Mouse (Mus musculus) intestine, embryonic 14.5 days (tissue): ENCODE data around the gene Mrm1. TPM values are rescaled to one million over a fixed set of nuclear protein-coding genes. Genes with fewer than 3 reads are reported as not detected.
A peak's percentile ranks its signal among the peaks of the same experiment; 100 is the strongest.

Experiments
- ATAC-seq: fragments of 200-750 bp; cut with Nextera tagmentation; replicated peaks from 2 replicates; pipeline ENCODE4 v1.8.0; 2017; ENCODE audit warnings: low read depth, moderate number of reproducible peaks, moderate TSS enrichment, moderate library complexity; ENCODE audit not compliant: low FRiP score, low TSS enrichment
- DNase-seq: peaks from one replicate; pipeline ENCODE4 v3.0.0-alpha.2; 2018; ENCODE audit warnings: low spot score
- H3K27ac ChIP-seq: fragments of 300-500 bp; sonication (generic); 2 replicates; pipeline ENCODE4 v1.5.1; 2014; ENCODE audit warnings: low read depth, mild to moderate bottlenecking, control low read depth
- H3K27me3 ChIP-seq: fragments of 300-500 bp; sonication (generic); replicated peaks from 2 replicates; pipeline ENCODE4 v1.6.1; 2014; ENCODE audit warnings: low read length, control low read depth; ENCODE audit not compliant: control insufficient read depth, insufficient read depth
- H3K36me3 ChIP-seq: fragments of 300-500 bp; sonication (generic); 2 replicates; pipeline ENCODE4 v1.6.1; 2014; ENCODE audit warnings: low read length, control low read depth; ENCODE audit not compliant: control insufficient read depth, insufficient read depth
- H3K4me1 ChIP-seq: fragments of 300-500 bp; sonication (generic); replicated peaks from 2 replicates; pipeline ENCODE4 v1.6.1; 2014; ENCODE audit warnings: low read length, control low read depth, mixed read lengths; ENCODE audit not compliant: control insufficient read depth, insufficient read depth
- H3K4me2 ChIP-seq: fragments of 300-500 bp; sonication (generic); 2 replicates; pipeline ENCODE4 v1.6.1; 2014; ENCODE audit warnings: low read length
- H3K4me3 ChIP-seq: fragments of 300-500 bp; sonication (generic); 2 replicates; pipeline ENCODE4 v1.5.1; 2014; ENCODE audit warnings: low read depth, low read length, control low read depth, mixed read lengths
- H3K9ac ChIP-seq: fragments of 300-500 bp; sonication (generic); 2 replicates; pipeline ENCODE4 v1.6.1; 2014; ENCODE audit warnings: mild to moderate bottlenecking, low read length
- H3K9me3 ChIP-seq: fragments of 300-500 bp; sonication (generic); 2 replicates; pipeline ENCODE4 v1.6.1; 2016; ENCODE audit warnings: low read length, control low read depth; ENCODE audit not compliant: control insufficient read depth
- WGBS: fragments of 180-500 bp; shearing (Covaris S2); extraction: QIAGEN DNeasy Blood & Tissue Kit; methylation state at CpG from one replicate; pipeline ENCODE4 v1.1.7; 2014; 5-methylcytosine and 5-hydroxymethylcytosine counted together
- polyA plus RNA-seq: library from polyadenylated mRNA; unstranded; fragments of >200 nt; fragmentation: Nextera tagmentation; extraction: Ambion mirVana; gene quantifications from 2 replicates; pipeline ENCODE4 v1.2.1, GENCODE M21; 2014

The Mrm1 gene
- polyA plus RNA-seq, 1 experiment from 2014 or later: 15.9 TPM

GRCm38 (mm10) chr11:84764527-84764961, 54.8 kb downstream of the Mrm1 start:
- H3K9me3 ChIP-seq: no peaks in the 10 kb centered on the region
- no peaks in the 10 kb centered on the region for H3K36me3 ChIP-seq
- peak overlapping the region; percentile 41 for H3K4me2 ChIP-seq
- peaks cover 10% of the 10 kb centered on the region for H3K4me1 ChIP-seq
- H3K4me3 ChIP-seq: peak overlapping the region; percentile 11; the same call in 1 of the 2 replicates
- DNase-seq (no peak), ATAC-seq (no peak)
- H3K27ac ChIP-seq: no peak overlapping the region
- H3K27me3 ChIP-seq: no peaks in the 10 kb centered on the region; the same call in 1 of the 2 replicates
- 3% methylated on average over 21 of the region's 21 CpGs for WGBS
- H3K9ac ChIP-seq: no peak overlapping the region

- Histone ChIP-seq H3K4me1 (peaks cover 10% of the 10 kb centered on the region), H3K9ac (no peak overlapping the region), H3K4me2 (peak overlapping the region; percentile 41), H3K36me3 (no peaks in the 10 kb centered on the region), H3K27ac (no peak overlapping the region), H3K9me3 (no peaks in the 10 kb centered on the region), H3K27me3 (no peaks in the 10 kb centered on the region; the same call in 1 of the 2 replicates), H3K4me3 (peak overlapping the region; percentile 11; the same call in 1 of the 2 replicates)
- DNase-seq (no peak), ATAC-seq (no peak)
- 13% methylated on average over 8 of the region's 8 CpGs for WGBS
Observed at GRCm38 (mm10) chr11:84764116-84764515, 55.2 kb downstream of the Mrm1 start.

Other genes starting within 250 kb of the Mrm1 start
- 30.4 and 37.1 TPM in 2 replicates for gene Dhrs11, start 9.5 kb upstream of the Mrm1 start, polyA plus RNA-seq
- 66.1 and 68.0 TPM in 2 replicates for gene Ggnbp2, start 51.3 kb upstream of the Mrm1 start, polyA plus RNA-seq
- gene Myo19, start 60.6 kb upstream of the Mrm1 start, polyA plus RNA-seq: 10.0 and 10.6 TPM in 2 replicates
- 3.6 and 4.0 TPM in 2 replicates for gene Pigw, start 60.8 kb upstream of the Mrm1 start, polyA plus RNA-seq
- 65.9 and 67.6 TPM in 2 replicates for gene Znhit3, start 96.9 kb upstream of the Mrm1 start, polyA plus RNA-seq
- gene Car4, start 138.3 kb upstream of the Mrm1 start, polyA plus RNA-seq: 0.24 and 0.99 TPM in 2 replicates